Mouse (Mus musculus): ENCODE measurements at regions not wholly inside any gene's neighbourhood (a gene's known extent, or its start where the extent isn't known, plus 50 kb on each side); places are given as distances from the start of the nearest gene placed in this dataset.

- TF ChIP-seq CTCF (IDR thresholded peaks at IDR 0.05), result no peak
- TF ChIP-seq EP300 (IDR thresholded peaks at IDR 0.05), result no peak
Measured at GRCm38 (mm10) chr7:123861706-123862105, 121.0 kb upstream of the Hs3st4 start.

Measured in lung, postnatal 0 days (tissue).